Mouse (Mus musculus) lung, adult 2 months (tissue): Measurements from ENCODE around the gene Carm1. TPM values are rescaled to one million over a fixed set of nuclear protein-coding genes. Genes with fewer than 3 reads are reported as not detected.
"Not testable (repeated sequence)": the region's sequence is repeated elsewhere in the genome, so short reads cannot be mapped to it uniquely, and the experiment has no call there.

Experiments used
- DNase-seq: peaks from one replicate; pipeline ENCODE4 v3.0.0; 2022
- H3K4me1 ChIP-seq: fragments of 200-500 bp; 2 replicates; pipeline ENCODE4 v1.6.1; 2011; ENCODE audit warnings: low read length; ENCODE audit not compliant: control insufficient read depth, insufficient read depth
- H3K4me3 ChIP-seq: fragments of 200-500 bp; replicated peaks from 2 replicates; pipeline ENCODE3; 2011; ENCODE audit warnings: low read depth, mild to moderate bottlenecking, control low read depth, low read length; ENCODE audit errors: extremely low read depth
- CTCF ChIP-seq: fragments of 200-500 bp; IDR thresholded peaks from 2 replicates; pipeline ENCODE4 v1.5.1; 2011; ENCODE audit warnings: mild to moderate bottlenecking, low read length, control low read depth; ENCODE audit not compliant: insufficient read depth
- POLR2A ChIP-seq: fragments of 200-500 bp; IDR thresholded peaks from 2 replicates; pipeline ENCODE4 v1.6.1; 2011; ENCODE audit warnings: low read depth, mild to moderate bottlenecking, control low read depth, low read length, borderline replicate concordance; ENCODE audit errors: extremely low read depth
- WGBS: fragments of 180-500 bp; shearing (Covaris S2); methylation state at CpG from one replicate; pipeline ENCODE4 v1.1.7; 2018; 5-methylcytosine and 5-hydroxymethylcytosine counted together
- polyA plus RNA-seq: library from polyadenylated mRNA; depleted of rRNA; stranded (reverse); fragments of >200 nt; gene quantifications from 2 replicates; pipeline ENCODE4 v1.2.3, GENCODE M21; 2012

Gene Carm1
- polyA plus RNA-seq, 1 experiment = 85.3 TPM

DNA sequence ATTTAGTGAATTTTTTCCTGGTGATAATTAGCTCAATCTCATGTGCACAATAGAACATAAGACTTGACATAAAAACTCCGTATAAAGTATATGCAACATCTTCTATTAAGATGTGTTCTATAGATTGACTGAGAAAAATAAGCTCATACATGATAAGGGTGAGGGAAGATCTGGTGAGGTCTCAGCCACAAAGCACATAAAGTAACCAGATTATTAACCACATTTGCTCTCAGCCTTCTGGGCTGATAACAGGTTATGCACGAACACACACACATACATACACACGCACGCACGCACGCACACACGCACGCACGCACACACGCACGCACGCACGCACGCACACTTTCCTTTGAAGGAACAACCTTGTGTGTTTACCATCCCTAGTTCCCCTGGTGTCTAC lies 10.2 kb upstream of the Carm1 start:
- Histone ChIP-seq H3K4me3 (no peak overlapping the region), H3K4me1 (no peaks in the 10 kb centered on the region)
- TF ChIP-seq CTCF (no peak), POLR2A (no peak)
- 91% methylated on average over 14 of the region's 14 CpGs for WGBS
- DNase-seq = no peak

DNA sequence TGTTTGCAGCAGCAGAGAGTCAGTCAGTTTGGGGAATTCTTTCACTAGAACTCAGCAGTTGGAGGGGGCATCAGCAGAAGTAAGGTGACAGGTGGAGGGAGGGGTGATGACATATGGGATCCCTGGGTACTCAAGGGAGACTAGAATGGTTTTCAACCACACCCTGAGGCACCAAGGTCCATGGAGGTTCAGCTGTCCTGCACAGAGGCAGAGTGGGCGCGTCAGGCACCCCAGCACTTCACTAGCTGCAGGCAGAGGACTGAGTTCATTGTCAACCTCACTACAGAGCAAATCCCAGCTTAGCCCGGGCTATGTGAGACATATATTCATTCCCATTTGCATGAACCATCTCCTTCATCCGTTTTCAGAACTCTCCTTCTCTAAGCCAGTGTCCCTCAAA lies 9.7 kb upstream of the Carm1 start:
- Histone ChIP-seq H3K4me3 (no peak overlapping the region), H3K4me1 (no peaks in the 10 kb centered on the region)
- 75% methylated on average over 4 of the region's 4 CpGs for WGBS
- TF ChIP-seq POLR2A = no peak
- no peak for TF ChIP-seq CTCF
- DNase-seq = no peak

DNA sequence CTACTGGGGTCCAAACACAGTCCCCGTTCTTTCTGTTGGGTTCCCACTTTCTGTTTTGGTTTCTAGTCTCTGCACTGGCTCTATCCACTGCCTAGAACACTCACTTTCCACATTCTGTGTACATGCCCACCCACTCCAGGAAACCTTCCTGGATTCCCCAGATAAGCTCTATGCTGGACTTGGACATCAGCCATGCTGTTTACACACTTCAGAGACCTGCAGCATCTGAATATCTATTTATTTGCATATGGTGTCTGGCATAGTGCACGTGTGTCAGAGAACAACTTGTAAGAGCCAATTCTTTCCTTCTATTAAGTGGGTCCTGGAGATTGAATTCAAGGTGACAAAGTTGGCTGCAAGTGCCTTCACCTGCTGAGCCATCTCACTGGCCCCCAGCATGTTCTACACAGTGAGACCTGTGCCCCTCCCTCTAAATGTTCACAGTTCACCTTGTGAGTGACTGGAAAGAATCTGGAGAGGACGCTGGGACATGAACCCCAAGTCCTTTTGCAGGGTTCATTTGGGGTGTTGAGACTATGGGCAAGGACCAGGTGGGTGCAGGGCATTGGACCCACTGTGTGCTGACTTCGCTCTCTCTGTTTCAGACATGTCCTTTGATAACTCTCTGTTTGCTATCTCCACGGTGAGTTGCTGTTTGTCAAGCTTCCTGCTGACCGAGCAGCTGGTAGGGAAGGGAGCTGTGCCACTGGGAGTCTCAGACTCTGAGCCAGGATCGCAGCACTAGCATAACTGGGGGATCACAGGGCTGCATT lies 6.5 kb upstream of the Carm1 start:
- no peak for DNase-seq
- Histone ChIP-seq H3K4me3 (no peak overlapping the region), H3K4me1 (no peaks in the 10 kb centered on the region)
- 55% methylated on average over 7 of the region's 7 CpGs for WGBS
- no peak for TF ChIP-seq POLR2A
- no peak for TF ChIP-seq CTCF

DNA sequence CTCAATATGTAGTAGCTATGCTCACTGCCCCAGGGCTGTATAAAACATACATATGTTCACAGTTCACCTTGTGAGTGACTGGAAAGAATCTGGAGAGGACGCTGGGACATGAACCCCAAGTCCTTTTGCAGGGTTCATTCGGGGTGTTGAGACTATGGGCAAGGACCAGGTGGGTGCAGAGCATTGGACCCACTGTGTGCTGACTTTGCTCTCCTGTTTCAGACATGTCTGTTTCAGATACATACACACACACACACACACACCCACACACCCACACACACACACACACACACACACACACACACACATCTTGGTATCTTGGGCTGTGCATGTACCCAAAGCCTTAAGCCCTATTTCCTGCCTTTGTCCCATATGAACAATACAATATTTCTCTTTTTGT lies 4.7 kb upstream of the Carm1 start:
- 93% methylated on average over 2 of the region's 2 CpGs for WGBS
- H3K4me1 ChIP-seq, DNase-seq, H3K4me3 ChIP-seq: not testable (repeated sequence)

DNA sequence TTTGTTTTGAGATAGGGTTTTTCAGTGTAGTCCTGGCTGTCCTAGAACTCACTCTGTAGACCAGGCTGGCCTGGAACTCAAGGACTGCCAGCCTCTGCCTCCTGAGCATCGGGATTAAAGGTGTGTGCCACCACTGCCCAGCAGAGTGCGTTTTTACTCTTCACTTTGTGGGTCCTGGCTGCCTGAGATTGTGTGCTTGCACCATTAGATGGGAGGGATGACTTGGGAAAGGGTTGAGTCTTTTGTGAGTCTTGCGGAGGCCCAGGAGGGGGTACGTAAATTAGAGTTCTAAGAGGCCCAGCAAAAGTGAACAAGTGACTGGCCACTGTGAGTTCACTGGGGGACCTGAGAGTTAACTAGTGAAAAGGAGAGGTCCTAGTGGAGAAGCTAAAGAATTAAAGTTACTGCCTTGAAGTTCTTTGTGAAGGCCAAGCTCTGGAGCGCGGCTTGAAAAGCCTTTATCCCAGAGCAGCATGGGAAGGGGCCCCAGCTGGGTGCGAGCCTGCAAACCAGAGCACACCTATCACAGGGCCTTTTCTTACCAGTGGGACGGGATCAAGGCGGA lies 1.3 kb upstream of the Carm1 start:
- TF ChIP-seq POLR2A (peak; percentile 30; the same call in 1 of the 2 replicates), CTCF (no peak)
- H3K4me1 ChIP-seq = no peaks in the 10 kb centered on the region; the same call in 1 of the 2 replicates
- WGBS = 27% methylated on average over 9 of the region's 9 CpGs
- peak overlapping the region; percentile 74 for H3K4me3 ChIP-seq
- DNase-seq = no peak

DNA sequence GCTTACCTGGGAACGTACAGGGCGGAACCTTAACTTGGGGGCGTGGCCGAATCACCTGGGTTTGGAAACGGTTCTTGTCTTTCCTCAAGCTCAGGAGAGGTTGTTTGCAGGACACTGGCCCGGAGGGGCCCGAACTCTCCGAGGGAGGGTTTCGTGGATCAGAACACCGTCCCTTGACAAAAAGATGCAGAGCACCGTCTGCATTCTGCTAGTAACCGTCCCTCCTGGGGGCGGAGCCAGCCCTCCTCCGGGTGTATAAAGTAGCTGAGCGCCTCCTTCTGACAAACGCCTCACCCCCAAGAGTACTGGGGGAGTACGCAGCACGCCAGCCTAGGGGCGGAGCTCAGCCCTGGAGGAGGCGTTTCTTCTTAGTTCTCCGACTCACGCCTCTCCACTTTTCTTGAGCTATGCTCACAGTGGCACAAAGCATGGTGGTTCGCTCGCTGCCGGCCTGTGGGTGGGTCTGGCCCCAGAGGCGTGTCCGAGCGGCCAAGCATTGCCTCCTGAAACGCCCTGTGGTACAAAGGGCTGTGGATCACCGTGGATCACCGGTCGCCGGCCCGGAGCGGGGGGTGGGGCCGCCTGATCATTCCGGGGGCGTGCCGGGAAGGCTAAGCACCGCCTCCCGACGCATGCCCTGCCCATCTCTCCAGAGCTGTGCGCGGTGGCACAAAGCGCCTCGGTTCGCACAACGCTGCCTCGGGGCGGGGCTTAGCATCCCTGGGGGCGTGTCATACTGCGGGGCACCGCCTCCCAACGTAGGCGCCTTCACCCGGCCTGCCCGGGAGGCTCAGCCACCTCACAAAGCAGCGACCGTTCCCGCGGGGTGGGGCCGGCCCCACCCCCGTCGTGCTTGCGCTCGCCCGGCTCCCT lies 542 bp upstream of the Carm1 start:
- under 1% methylated on average over 66 of the region's 67 CpGs for WGBS
- Histone ChIP-seq H3K4me3 (peak overlapping the region; percentile 74), H3K4me1 (no peaks in the 10 kb centered on the region; the same call in 1 of the 2 replicates)
- peak; percentile 100 for DNase-seq
- TF ChIP-seq POLR2A (peak; percentile 9; the same call in 1 of the 2 replicates), CTCF (no peak)

DNA sequence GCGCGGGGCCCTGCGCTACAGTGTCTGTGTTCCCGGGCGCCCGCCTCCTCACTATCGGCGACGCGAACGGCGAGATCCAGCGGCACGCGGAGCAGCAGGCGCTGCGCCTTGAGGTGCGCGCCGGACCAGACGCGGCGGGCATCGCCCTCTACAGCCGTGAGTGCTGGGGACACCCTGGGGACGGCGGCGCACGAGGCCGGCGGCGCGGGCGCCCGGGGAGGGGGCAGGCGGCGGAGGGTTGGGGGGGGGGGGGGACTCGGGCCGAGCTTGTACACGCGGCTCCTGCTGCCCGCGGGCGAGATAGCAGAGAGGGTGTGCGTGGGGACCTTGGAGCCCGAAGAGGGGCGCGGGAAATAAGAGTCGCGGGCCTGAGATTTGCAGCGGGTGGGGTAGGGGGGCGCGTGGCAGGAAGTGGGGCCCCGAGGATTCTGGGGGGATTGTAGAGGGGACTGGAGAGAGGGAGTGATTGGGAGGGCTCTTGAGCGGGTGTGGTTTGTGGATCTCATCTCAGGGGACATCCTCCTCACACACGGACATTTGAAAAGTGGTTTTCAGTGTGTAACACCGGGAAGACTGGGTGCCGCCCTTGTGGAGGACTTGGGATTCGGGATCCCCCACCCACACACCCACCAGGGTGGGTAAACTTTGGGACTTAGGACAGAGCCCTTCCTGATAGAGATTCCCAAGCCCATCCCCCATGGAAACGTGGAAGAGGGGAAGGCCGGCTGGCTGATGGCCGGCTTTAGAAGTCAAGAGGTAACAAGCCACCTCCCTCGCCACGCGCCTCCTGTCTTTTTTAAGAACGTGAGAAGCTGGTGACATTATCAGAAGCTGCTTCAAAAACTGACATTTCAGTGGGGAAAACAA lies 614 bp downstream of the Carm1 start:
- H3K4me1 ChIP-seq = no peaks in the 10 kb centered on the region; the same call in 1 of the 2 replicates
- under 1% methylated on average over 54 of the region's 66 CpGs for WGBS
- DNase-seq = peak; percentile 67
- H3K4me3 ChIP-seq = peak overlapping the region; percentile 86
- TF ChIP-seq POLR2A (no peak), CTCF (no peak)

DNA sequence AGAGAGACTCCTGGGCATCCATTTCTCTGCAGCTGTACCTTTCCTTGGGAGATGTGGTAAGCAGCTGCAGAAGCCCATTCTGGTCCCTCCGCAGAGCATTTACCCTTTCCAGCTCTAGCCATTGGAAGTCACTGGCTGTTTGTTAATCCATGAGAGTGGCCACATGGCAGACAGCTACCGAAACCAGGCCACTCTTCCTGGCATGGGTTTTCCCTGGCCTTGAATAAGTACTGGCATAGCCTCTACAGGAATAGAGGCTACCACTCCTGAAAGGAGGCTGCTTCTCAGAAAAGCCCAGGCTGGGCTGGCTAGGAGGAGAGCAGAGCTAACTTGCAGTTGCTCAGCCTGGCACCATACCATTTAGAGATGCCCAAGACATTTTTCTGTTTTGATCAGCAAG lies 4.4 kb downstream of the Carm1 start:
- WGBS = 89% methylated on average over 2 of the region's 2 CpGs
- no peaks in the 10 kb centered on the region; the same call in 1 of the 2 replicates for H3K4me1 ChIP-seq
- no peak for DNase-seq
- no peak overlapping the region for H3K4me3 ChIP-seq
- TF ChIP-seq CTCF (no peak), POLR2A (no peak)
